Mouse (Mus musculus) layer of hippocampus, postnatal 10 days (tissue): Measurements from ENCODE around the gene Tigd2. TPM values are rescaled to one million over a fixed set of nuclear protein-coding genes. Genes with fewer than 3 reads are reported as not detected.
"Not testable (repeated sequence)": the region's sequence is repeated elsewhere in the genome, so short reads cannot be mapped to it uniquely, and the experiment has no call there.

Experiments
- DNase-seq, 2 experiments: peaks; one replicate each; pipeline ENCODE4 v3.0.0; 2021; ENCODE audit warnings: low spot score in 2 of 2
- long read RNA-seq: library from polyadenylated mRNA; stranded (forward); transcript quantifications from one replicate; pipeline ENCODE4 v2.0.0, GENCODE M21; 2023
- total RNA-seq, 2 experiments: library from RNA; stranded (reverse); gene quantifications; 2 replicates each; pipeline ENCODE4 v1.2.3; 2021

Gene Tigd2
- total RNA-seq, result 10 to 100 TPM; 12.4 to 13.1 TPM
- long read RNA-seq, transcript Tigd2-201 (2 exons, 3,007 nt), result major isoform, 12 of 14 reads
- long read RNA-seq, partial matches to known transcripts, result 0 of 14 reads
- long read RNA-seq, other reads (novel, unspliced or antisense), result 2 of 14 reads

DNA sequence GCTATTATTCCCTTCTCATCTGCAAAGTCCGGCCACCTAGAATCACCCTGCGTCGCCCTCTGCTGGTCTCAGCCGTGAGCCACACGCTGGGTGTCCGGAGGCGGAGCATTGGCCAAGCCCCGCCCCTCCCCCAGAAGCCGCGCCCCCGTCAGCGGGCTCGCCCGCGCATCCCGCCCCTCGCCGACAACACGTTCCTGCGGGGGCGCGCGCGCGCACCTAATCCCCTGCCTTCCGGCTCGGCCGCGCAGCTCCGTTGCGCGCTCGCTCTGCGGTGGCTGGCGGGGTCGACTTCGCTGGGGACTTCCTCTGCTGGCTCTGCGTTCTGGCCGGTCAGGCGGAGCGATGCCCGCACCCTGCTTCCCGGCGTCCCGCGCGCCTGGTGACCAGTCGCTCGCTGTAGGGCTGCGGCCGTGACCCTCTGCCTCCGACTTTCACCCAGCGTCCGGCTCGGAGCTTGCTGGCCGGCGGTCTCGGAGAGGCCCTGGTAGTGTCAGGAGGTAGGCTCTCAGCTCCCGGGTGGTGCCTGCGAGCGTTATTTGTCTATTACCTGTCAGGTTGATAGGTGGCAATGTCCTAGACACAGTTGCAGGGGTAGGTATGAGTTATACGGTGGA lies at the start of gene Tigd2:
Tigd2 (plus strand) TSS at position 186 of the 614 bp plus-strand sequence.
- peak; percentile 93 to 96 for DNase-seq

DNA sequence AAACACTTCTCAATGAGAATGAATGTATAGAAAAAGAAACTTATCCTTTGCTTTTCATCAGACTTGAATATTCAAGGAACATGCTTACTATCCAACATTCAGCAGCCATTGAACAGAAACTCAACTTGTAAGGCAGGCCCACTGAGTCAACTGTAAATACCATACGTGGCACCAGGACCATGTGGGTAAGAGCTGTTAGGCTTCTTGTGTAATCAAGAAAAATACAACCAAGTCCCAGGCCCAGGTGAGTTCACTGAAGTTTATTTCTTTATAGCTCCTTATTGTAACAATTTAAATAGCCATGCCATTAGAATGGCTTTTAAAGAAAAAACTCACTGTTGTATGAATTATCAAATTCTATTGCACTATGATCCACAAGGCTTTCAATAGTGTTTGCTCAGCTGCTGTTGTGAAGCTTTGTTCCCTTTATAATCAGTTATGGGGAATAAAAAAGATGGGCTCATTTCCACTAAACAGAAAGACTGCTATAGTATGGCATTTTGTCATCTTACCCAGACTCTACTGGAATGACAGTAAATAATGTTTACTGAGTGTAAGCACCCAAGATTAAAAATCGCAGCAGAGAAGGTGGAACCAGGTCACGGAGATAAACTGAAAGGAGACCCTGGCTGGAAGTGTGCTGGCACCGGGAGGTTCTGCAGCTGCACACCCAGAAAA lies 46.7 kb upstream of the Tigd2 start:
- no peak for DNase-seq

DNA sequence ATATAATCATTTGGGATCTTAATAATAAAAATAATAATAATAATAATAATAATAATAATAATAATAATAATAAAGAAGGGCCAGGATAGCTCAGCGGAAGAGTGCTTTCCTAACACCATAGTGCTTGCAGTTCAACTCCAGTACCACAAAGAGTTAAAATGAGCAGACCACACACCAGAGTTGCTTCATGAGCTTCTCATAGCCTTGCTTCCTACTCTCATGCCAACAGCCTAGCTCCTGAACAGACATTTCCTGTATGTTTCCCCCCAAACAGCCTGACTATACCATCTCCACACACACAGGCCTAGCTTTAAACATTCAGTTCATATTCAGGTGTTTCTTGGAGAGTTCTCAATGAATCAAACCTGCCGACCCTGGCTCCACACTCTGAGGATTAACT lies 45.8 kb upstream of the Tigd2 start:
- no peak for DNase-seq

DNA sequence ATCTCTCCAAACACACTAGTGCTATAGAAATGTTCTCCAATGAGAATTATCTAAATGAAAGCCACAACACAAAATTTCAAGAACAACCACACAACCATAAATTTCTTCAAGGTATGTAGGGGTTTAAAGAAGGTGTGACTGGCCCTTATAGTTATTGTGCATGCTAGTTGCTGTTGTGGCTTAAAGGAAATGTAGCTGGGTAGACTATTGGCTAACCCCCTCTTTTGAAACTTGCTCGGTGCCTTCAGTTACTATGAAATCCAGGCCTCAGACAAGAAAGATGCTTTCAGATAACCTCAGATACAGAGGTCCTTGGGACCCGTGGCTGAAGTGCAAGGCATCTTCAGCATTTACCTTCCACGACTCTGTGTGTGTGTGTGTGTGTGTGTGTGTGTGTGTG lies 45.3 kb upstream of the Tigd2 start:
- DNase-seq, result no peak

DNA sequence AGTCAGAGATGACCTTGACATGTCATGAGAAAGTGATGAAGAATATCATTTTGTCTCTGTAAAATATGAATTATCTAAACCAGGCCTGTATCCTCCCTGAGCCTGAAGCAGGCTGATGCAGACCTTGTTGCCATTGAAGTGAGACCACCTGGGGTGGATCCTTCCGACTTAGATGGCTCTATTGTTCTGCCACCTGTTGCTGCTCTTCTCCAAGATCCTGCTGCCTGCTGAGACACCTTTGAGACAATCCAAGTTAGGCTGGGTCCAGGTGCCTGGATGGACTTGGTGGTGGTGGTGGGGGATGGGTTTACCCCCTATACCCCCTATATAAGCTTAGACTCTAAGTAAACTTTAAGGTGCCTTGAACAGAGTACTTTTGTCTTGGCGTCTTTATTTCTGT lies 39.7 kb upstream of the Tigd2 start:
- DNase-seq, result no peak

DNA sequence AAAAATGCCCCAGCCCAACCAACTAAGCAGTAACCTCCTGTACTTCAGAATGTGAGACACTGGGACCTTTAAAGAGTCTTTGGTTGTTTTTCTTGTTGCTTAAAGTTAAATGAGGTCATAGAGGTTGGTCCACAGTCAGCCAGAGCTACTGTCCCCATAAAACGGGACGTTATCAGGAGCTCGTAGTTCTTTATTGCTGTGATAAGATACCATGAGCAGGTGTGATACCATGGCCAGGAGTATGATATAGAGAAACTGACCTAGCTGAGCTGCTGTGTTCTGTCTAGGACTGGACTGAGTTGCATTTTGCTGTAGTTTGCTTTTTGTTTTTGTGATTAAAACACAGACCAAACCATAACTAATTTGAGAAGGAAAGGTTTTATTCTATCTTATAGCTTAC lies 37.4 kb upstream of the Tigd2 start:
- no peak for DNase-seq

DNA sequence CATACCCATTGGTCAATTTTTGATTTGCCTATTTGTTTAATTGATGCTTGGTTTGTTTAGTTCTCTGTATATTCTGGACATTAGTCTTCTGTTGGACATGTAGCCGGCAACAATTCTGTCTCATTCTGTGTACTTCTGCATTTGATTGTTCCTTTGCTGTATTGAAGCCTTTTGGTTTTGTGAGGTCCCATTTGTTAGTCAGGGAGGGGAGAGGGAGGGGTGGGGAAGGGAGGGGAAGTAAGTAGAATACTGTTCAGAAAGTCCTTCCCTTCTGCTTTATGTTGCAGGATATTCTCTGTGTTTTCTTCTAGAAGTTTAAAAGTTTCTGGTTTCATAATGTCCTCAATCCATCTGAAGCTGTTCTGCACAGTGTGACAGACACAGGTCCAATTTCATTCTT lies 34.7 kb upstream of the Tigd2 start:
- no peak for DNase-seq

DNA sequence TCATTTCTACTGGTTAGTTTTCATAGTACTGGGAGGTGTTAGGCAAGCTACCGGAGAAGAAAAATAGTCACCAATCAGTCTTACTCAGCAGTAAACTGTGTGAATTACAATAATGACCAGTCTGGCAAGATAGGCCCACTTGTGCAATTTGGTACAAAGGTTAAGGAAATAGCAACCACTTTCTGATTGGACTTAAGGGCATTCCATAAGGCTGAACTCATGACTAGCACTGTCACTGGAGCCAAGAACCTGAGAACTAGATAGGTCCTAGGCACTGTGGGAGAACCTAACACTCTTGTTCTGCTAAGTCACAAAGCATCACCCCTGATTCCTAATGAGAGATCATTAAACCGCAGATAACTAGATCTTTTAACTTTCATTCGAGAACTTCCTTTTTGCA lies 30.6 kb upstream of the Tigd2 start:
- no peak for DNase-seq

DNA sequence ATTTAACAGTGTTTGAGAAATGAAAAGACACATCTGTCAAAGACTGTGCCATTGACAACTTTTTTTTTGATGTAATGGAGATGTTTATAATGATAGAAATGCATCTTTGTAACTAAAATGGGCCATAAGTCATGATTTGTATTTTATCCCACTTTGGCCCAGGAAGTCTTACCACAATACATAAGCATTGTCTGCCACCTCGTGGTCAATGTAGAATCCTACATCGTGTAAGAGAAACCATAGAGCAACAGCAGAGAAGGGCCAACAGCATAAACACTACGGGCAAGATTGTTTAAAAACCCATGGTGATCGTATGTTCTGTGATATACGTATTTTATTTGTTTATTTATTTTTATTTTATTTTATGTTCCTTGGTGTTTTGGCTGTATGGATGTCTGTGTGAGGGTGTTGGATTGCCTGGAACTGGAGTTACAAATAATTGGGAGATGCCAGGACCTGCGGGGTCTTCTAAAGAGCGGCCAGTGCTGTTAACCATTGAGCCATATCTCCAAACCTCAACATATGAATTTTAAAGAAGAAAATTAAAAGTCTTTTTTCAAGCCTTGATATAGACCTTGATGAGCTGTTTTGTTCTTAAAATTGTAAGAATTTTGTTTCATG lies 28.2 kb upstream of the Tigd2 start:
- peak; percentile 63 to 74 for DNase-seq

DNA sequence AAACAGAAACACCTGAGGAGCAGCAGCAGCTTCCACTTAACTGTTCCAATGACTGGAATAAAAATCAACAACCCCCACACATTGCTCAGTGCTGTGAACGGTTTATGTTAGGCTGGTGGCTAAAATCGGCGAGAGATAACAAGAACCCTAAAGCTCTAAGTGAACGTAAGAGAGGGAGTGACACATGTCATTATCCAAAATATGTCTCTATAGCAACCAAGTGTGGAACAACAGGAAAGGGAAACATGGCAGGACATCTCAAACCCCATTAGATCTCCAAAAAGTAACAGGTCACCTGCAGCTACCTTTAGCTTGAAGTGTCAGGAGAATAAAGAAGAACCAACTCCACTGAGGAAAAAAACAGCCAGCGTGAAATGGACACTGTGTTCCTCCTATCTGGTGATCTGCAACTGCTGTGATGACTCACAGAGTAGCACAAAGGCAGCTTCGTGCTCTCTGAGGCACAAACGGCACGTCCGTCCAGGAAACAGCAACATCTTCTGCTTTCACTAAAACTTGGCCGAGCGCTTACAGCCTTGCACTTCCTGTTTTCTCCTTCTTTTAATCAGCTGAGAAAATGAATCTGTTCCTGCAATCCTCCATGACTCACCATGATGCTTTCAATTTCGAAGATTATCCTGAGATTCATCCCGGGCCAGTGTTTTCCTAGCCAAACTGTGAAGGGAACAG lies 23.5 kb upstream of the Tigd2 start:
- DNase-seq, result no peak

DNA sequence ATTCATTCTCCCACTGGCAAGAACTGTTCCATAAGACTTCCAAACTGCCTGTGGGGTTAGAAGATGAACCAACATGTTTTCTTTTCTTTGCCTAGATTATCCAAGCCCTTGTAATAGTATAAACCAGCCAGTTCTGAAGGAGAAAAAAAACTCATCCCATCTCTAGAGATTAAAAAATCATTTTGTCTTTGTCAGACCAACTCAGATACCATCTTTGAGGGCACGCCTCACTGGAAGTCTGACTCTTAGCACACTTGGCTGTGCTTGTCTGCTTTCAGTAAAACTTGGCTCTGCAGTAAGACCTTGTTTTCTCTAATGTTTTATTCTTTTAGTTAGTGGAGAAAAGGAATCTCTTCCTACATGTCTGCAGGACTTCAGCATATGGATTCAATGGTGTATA lies 18.7 kb upstream of the Tigd2 start:
- DNase-seq, result no peak

DNA sequence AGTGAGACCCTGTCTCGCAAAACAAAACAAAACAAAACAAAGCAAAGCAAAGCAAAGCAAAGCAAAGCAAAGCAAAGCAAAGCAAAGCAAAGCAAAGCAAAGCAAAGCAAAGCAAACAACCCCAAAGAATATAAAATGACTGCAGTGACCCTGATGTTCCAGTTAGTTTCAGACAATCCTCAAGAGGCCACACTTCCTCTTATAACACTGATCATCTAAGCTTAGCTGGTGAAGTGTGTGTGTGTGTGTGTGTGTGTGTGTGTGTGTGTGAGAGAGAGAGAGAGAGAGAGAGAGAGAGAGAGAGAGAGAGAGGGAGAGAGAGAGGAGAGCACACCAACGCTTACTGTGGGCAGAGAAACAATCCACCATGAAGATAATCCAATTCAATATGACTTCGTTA lies 14.2 kb upstream of the Tigd2 start:
- not testable (repeated sequence) for DNase-seq

DNA sequence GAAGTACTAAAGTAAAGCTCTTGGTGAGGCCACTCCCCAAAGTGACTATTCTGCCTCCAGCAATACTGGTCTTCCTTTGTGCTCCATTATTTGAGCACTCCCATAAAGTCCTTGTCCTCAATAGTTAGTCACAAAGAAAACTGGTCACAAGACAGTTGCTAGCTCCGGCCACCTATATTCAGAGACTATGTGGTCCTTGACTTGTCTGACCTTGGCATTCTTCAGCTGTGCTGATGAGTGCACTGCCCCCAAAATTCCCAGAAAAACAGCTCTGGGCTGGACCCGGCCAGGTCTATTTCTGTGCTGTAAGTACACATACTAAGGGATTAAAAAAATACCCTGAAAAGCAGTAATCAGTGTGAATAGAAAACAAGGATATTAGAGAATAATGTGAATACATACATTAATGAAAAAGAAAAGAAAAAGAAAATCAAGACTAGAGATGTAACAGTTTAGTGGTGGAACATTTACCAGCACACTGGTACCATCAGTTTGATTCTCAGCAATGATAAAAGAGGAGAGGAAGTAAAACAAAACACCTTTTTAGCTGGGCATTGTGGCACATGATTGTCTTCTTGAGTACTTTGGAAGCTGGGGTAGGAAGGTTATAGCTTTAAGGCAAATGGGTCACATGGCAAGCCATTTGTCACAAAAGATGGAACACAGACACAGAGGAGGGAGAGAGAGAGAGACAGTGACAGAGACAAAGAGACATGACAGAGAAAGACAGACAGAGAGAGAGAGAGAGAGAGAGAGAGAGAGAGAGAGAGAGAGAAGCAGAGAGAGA lies 12.6 kb upstream of the Tigd2 start:
- no peak for DNase-seq

DNA sequence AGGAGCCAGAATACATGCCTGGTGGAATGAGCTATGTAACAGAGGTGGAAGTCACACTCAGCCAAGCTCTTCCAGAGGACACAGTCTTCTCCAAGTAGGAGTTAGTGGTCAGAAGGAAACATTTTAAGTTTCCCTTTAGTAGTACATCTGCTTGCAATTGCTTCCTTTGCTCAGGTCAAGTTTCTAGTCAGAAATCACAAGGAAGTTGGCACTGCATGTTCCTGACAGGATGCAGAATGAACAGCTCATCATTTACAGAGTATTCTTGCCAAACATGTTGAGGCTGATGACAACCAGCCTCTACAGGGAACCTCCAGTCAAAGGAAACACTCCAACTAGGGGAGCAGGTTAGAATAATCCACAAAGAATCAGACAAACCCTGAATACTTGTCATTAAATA lies 11.9 kb upstream of the Tigd2 start:
- DNase-seq, result no peak

DNA sequence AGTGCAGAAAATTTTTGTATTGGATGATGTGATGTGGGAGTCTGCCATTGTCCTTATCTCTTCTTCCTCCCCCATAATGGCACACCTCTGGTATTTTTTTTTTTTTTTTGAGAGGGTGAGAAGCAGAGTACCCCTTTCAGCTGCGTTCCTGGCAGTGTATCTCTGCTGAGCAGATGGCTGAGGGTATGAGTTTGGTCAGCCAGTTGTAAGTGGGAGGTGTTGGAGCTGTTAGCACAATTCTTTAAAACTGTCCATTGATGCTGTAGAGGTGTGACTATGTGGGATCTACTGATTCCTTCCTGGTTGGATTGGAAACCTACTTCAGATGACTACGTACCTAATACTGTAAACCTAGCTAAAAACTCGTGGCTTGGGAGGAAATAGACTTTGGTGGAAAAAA lies 10.3 kb upstream of the Tigd2 start:
- DNase-seq, result no peak

DNA sequence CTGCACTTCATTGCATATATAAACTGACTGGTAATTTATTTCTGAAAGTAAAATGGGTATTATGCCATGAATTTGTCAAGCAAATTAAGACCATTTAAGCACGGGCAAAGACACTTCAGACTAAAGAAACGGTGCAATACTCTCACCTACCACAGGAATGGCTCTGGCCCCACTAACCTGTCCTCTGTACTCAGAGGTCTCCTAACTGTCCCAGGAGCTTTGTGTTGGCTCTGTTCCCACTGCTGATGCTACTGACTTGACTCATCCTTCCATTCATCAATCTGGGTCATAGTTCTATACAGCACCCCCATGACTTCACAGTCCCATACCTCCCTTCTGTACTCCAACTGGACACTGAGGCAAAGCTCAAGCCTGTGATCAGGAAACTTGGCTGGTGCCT lies 9.6 kb upstream of the Tigd2 start:
- no peak for DNase-seq

DNA sequence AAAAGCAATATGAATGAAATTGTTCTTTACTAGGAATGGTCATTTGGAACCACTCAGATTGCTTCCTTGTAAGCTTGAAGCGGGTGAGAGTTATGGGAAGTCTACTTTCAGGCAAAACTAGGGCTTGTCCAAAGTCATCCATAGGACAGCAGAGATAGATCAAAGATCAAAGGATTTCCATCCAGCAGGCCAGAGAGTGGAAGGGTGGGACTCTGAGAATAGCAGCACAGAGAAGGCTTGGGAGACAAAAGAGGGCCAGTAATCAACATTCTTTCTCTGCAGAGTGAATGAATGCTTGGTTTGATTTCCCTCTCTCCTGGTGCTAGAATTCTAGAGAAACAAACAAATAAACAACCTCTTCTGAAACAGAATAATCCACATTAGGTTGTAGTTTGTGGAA lies 1.1 kb upstream of the Tigd2 start:
- no peak for DNase-seq

DNA sequence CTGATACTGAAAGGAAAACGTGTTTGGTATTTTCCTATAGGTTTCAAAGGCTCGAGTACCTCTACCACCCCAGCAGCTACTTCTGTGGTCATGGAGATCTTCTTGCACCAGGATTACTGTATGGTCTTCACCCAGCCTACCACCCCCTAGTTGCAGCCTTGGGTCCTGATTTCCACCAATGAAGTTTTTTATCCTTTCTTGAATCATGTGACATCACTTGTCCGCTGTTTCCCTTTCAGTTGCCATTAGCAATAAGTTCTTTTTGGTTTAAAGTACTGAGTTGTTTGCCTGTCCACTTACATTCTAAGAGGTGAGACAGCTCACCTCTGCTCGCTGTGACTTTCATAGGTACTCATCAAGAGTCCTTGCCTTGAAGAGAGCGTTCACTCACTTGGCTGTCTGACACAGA lies 633 bp downstream of the Tigd2 start:
- peak in 1 of 2 experiments; percentile 20 for DNase-seq

DNA sequence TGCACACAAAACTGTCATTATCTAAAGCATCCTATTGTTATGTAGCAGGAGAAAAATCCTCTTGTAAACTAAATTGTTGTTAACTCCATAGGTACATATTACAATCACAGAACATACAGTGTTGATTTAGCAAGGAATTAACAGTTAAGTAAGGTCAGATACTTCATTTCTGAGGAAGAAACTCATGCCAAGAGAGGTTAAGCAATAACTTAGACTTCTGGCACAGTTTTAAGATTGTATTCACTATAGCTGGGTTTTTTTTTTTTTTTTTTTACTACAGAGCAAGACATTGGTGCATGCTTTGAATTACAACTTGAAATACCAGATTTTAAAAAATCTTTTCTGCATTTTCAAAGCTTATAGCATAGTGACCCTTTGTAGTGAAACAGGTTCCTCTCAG lies 24.5 kb downstream of the Tigd2 start:
- DNase-seq, result no peak

DNA sequence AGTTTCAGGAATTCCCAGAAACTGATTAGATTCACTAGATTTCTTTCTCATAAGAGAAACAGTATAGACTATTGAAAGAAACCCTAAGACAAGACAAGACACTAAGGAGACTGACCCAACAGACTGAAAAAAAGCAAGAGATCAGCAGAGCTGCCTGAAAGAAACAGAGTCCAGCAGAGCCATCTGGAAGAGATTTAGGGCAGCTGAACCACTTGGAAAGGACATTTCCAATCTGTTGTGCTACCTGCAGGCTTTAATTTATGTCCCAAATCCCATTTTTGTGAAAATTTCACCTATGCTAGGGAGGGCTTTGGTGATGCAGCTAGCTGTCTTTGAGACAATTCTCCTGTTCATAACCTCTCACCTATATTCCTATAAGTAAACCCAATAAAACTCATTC lies 25.0 kb downstream of the Tigd2 start:
- DNase-seq, result no peak

DNA sequence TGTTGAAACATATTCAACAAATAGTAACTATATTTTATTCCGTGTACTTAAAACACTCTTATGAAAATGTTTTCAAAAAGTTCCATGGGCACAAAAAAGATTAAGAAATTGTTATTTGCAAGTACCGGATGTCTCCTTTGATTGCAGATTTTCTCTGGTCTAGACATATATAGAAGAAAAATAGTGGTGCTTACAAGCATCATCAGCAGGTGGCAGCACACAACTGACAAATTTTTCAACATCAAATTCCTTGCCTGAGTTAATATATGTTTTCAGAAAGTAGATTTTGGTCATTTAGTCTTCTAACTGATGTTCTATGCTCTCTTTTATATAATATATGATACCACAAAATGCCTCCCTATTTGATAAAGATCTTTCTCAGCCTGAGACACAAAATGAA lies 41.0 kb downstream of the Tigd2 start:
- DNase-seq, result peak; percentile 66 to 70
